Mouse (Mus musculus): ENCODE results near the gene Olfr435. TPM values are rescaled to one million over a fixed set of nuclear protein-coding genes. Genes with fewer than 3 reads are reported as not detected.
"Not testable (repeated sequence)": the region's sequence is repeated elsewhere in the genome, so short reads cannot be mapped to it uniquely, and the experiment has no call there.

Gene Olfr435
- polyA plus RNA-seq, 1 experiment from 2014 or later, result not detected

DNA sequence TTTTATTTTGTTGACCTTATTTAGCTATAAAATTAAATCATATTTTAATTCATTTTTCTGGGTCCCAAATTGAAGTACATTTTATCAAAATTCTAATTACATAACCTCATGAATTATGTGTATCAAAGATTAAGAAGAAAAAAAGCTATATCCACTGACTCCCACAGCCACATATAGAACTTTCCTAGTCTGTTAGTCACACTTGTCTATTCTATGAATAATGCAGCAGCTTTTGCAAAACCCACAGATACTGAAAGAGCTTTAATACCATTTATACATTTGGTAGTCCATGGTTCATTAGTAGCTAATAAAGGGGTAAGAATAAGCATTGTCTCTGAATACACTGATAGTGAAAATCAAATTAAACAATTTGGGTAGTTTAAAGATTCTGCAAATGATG, 5.8 kb downstream of the Olfr435 start:
- no peaks in the 10 kb centered on the region for H3K36me3 ChIP-seq (ENCODE audit: control insufficient read depth, insufficient read depth, low read length)
- no peaks in the 10 kb centered on the region for H3K9me3 ChIP-seq (replicated peaks; ENCODE audit: control insufficient read depth, low read length, poor library complexity, severe bottlenecking)
- H3K27ac ChIP-seq (ENCODE audit: low read length), result no peak overlapping the region
- no peak overlapping the region for H3K4me2 ChIP-seq (ENCODE audit: low read length)
- H3K27me3 ChIP-seq (ENCODE audit: control insufficient read depth, insufficient read depth, low read depth, low read length), result no peaks in the 10 kb centered on the region
- no peaks in the 10 kb centered on the region for H3K4me1 ChIP-seq (ENCODE audit: control insufficient read depth, insufficient read depth, low read length)
- ATAC-seq, result no peak
- H3K9ac ChIP-seq (ENCODE audit: low read depth, low read length), result no peak overlapping the region
- H3K4me3 ChIP-seq (ENCODE audit: low read depth, low read length), result no peak overlapping the region

DNA sequence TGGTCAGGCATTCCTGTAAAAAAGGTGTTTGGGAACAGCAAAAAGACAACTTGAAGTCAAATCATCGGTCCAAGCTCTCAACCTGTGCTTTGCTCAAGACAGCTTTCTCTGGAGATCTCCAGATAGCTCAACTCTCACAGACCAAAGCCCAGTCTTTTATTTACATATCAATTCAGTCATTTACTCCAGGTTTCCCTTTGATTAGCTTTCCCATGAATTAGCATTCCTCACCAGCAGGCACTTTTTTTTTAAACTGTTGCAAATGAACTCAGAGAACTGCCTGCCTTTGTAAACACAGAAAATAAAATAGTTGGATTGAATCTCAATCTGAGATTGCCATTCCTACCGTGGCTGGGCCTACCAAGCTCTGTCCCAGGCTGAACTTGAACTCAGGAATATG, 8.4 kb downstream of the Olfr435 start:
- Histone ChIP-seq H3K4me2 (ENCODE audit: low read length) (no peak overlapping the region), H3K9ac (ENCODE audit: low read depth, low read length) (no peak overlapping the region), H3K4me3 (ENCODE audit: low read depth, low read length) (no peak overlapping the region), H3K9me3 (replicated peaks; ENCODE audit: control insufficient read depth, low read length, poor library complexity, severe bottlenecking) (no peaks in the 10 kb centered on the region), H3K4me1 (ENCODE audit: control insufficient read depth, insufficient read depth, low read length) (no peaks in the 10 kb centered on the region), H3K27me3 (ENCODE audit: control insufficient read depth, insufficient read depth, low read depth, low read length) (no peaks in the 10 kb centered on the region), H3K27ac (ENCODE audit: low read length) (no peak overlapping the region), H3K36me3 (ENCODE audit: control insufficient read depth, insufficient read depth, low read length) (no peaks in the 10 kb centered on the region)
- 33% methylated on average over 2 of the region's 2 CpGs for WGBS
- no peak for ATAC-seq

DNA sequence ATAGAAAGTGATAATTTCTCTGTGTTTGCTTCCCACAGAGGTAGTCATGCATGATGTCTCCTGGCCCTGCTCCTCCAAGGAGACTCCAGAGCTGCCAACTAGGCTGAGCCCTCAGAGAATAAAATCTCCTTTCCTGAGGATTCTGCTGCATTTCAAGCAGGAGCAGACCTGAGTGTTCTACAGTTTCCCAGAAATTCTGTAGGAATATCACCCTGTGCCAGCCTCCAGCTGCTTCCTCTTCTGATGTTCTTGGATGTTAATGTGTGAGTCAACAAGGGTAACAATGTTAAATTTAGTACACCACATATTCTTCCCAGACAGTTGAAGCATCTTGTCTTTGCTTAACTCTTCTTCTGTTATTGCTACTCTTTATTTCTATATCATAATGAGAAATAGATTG, 15.9 kb downstream of the Olfr435 start, which contains the start of gene Olfr434:
Gene Olfr434, plus strand, starts transcription at position 149 of the 400 bp plus-strand sequence.
- not testable (repeated sequence) for H3K36me3 ChIP-seq (ENCODE audit: control insufficient read depth, insufficient read depth, low read length); H3K27ac ChIP-seq (ENCODE audit: low read length); H3K9me3 ChIP-seq (replicated peaks; ENCODE audit: control insufficient read depth, low read length, poor library complexity, severe bottlenecking); H3K4me3 ChIP-seq (ENCODE audit: low read depth, low read length); H3K4me1 ChIP-seq (ENCODE audit: control insufficient read depth, insufficient read depth, low read length); H3K27me3 ChIP-seq (ENCODE audit: control insufficient read depth, insufficient read depth, low read depth, low read length); ATAC-seq; H3K4me2 ChIP-seq (ENCODE audit: low read length); H3K9ac ChIP-seq (ENCODE audit: low read depth, low read length)

DNA sequence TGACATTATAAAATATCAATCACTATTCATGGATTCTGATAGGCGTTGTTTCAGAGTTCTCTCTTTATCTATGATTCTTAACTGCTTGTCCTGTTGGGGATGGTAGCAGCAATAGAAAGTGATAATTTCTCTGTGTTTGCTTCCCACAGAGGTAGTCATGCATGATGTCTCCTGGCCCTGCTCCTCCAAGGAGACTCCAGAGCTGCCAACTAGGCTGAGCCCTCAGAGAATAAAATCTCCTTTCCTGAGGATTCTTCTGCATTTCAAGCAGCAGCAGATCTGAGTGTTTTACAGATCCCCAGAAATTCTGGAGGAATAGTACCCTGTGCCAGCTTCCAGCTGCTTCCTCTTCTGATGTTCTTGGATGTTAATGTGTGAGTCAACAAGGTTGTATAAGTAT, 34.3 kb downstream of the Olfr435 start, which contains the start of gene Olfr47:
Gene Olfr47, plus strand, starts transcription at position 275 of the 400 bp plus-strand sequence.
- 97% methylated on average over 1 of the region's 1 CpGs for WGBS
- H3K4me2 ChIP-seq (ENCODE audit: low read length); H3K27ac ChIP-seq (ENCODE audit: low read length); H3K4me3 ChIP-seq (ENCODE audit: low read depth, low read length); H3K27me3 ChIP-seq (ENCODE audit: control insufficient read depth, insufficient read depth, low read depth, low read length); H3K4me1 ChIP-seq (ENCODE audit: control insufficient read depth, insufficient read depth, low read length); ATAC-seq; H3K9ac ChIP-seq (ENCODE audit: low read depth, low read length); H3K36me3 ChIP-seq (ENCODE audit: control insufficient read depth, insufficient read depth, low read length); H3K9me3 ChIP-seq (replicated peaks; ENCODE audit: control insufficient read depth, low read length, poor library complexity, severe bottlenecking): not testable (repeated sequence)

DNA sequence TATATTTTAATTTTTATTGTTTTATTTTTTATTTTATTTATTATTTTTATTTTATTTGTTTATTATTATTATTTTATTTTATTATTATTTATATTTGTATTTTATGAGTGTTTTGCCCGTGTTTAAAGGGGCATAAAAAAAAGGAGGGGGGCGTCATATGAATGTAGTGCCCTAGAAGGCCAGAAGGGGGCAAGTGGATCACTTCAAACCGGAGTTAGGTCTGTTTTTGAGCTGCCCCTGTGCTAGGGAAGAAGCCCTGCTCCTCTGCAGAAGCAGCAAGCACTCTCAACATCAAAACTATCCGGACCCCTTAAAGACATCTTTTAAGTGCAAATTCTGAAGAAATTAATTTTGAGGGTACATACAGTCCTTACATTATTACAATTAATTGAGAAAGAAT, 45.1 kb downstream of the Olfr435 start:
- H3K4me3 ChIP-seq (ENCODE audit: low read depth, low read length), result no peak overlapping the region
- WGBS, result 11% methylated on average over 4 of the region's 4 CpGs
- H3K9me3 ChIP-seq (replicated peaks; ENCODE audit: control insufficient read depth, low read length, poor library complexity, severe bottlenecking), result no peaks in the 10 kb centered on the region
- no peak for ATAC-seq
- H3K36me3 ChIP-seq (ENCODE audit: control insufficient read depth, insufficient read depth, low read length), result no peaks in the 10 kb centered on the region
- H3K9ac ChIP-seq (ENCODE audit: low read depth, low read length), result no peak overlapping the region
- H3K4me1 ChIP-seq (ENCODE audit: control insufficient read depth, insufficient read depth, low read length), result no peaks in the 10 kb centered on the region
- no peak overlapping the region for H3K4me2 ChIP-seq (ENCODE audit: low read length)
- H3K27ac ChIP-seq (ENCODE audit: low read length), result no peak overlapping the region
- H3K27me3 ChIP-seq (ENCODE audit: control insufficient read depth, insufficient read depth, low read depth, low read length), result no peaks in the 10 kb centered on the region

DNA sequence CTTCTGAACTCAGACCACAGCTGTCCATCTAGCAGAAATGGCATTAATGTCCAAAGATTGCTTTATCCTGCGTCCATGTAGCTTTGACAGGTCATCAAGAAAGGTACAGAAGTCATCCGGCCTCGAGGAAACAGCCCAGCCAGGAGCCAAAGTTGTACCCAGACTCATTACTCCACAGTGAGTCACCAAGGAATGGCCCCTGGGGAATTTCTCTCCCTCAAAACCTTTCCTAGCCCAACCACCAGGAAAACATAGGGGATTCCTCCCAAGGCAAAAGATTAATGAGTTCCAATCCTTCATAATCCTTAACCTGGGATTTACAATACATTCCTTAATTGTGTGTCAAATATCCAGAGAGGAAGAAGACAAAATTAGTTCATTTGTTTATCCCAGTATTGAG, 50.5 kb downstream of the Olfr435 start:
- 78% methylated on average over 3 of the region's 3 CpGs for WGBS
- H3K4me2 ChIP-seq (ENCODE audit: low read length), result no peak overlapping the region
- H3K4me1 ChIP-seq (ENCODE audit: control insufficient read depth, insufficient read depth, low read length), result no peaks in the 10 kb centered on the region
- no peak overlapping the region for H3K4me3 ChIP-seq (ENCODE audit: low read depth, low read length)
- H3K36me3 ChIP-seq (ENCODE audit: control insufficient read depth, insufficient read depth, low read length), result no peaks in the 10 kb centered on the region
- H3K9me3 ChIP-seq (replicated peaks; ENCODE audit: control insufficient read depth, low read length, poor library complexity, severe bottlenecking), result no peaks in the 10 kb centered on the region
- no peak overlapping the region for H3K9ac ChIP-seq (ENCODE audit: low read depth, low read length)
- no peak for ATAC-seq
- H3K27ac ChIP-seq (ENCODE audit: low read length), result no peak overlapping the region
- no peaks in the 10 kb centered on the region for H3K27me3 ChIP-seq (ENCODE audit: control insufficient read depth, insufficient read depth, low read depth, low read length)

DNA sequence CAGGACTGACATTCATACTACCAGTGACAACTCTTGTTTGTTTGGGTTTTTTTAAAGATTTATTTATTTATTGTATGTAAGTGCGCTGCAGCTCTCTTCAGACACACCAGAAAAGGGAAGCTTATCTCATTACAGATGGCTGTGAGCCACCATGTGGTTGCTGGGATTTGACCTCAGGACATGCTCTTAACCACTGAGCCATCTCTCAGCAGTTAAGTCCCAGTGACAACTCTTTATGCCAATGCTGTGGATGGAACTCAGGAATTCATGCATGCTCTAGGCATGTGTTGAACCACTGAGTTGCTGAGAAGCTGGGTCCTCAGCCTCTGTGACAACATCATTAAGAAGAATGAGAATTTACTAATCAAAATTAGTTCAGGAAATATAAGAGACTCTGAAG, 56.0 kb downstream of the Olfr435 start:
- no peaks in the 10 kb centered on the region for H3K9me3 ChIP-seq (replicated peaks; ENCODE audit: control insufficient read depth, low read length, poor library complexity, severe bottlenecking)
- H3K4me2 ChIP-seq (ENCODE audit: low read length), result no peak overlapping the region
- no peaks in the 10 kb centered on the region for H3K36me3 ChIP-seq (ENCODE audit: control insufficient read depth, insufficient read depth, low read length)
- no peaks in the 10 kb centered on the region for H3K4me1 ChIP-seq (ENCODE audit: control insufficient read depth, insufficient read depth, low read length)
- WGBS, result 92% methylated on average over 1 of the region's 1 CpGs
- no peak overlapping the region for H3K4me3 ChIP-seq (ENCODE audit: low read depth, low read length)
- no peak for ATAC-seq
- H3K9ac ChIP-seq (ENCODE audit: low read depth, low read length), result no peak overlapping the region
- H3K27me3 ChIP-seq (ENCODE audit: control insufficient read depth, insufficient read depth, low read depth, low read length), result no peaks in the 10 kb centered on the region
- H3K27ac ChIP-seq (ENCODE audit: low read length), result no peak overlapping the region

Other genes starting within 250 kb of the Olfr435 start
- gene Olfr444, start 248.1 kb upstream of the Olfr435 start, polyA plus RNA-seq (2015; fragmentation: Nextera tagmentation; extraction: Ambion mirVana), result not detected in 2 replicates
- gene Olfr441, start 90.8 kb upstream of the Olfr435 start, polyA plus RNA-seq (2015; fragmentation: Nextera tagmentation; extraction: Ambion mirVana), result not detected in 2 replicates
- gene Olfr237-ps1, start 50.6 kb upstream of the Olfr435 start, polyA plus RNA-seq (2015; fragmentation: Nextera tagmentation; extraction: Ambion mirVana), result not detected in 2 replicates
- 0.06 TPM in 1 of 2 replicates, not detected in the other for gene Olfr437, start 33.9 kb upstream of the Olfr435 start, polyA plus RNA-seq (2015; fragmentation: Nextera tagmentation; extraction: Ambion mirVana)
- gene Olfr13, start 25.0 kb upstream of the Olfr435 start, polyA plus RNA-seq (2015; fragmentation: Nextera tagmentation; extraction: Ambion mirVana), result not detected in 2 replicates
- gene Olfr434, start 15.9 kb downstream of the Olfr435 start, polyA plus RNA-seq (2015; fragmentation: Nextera tagmentation; extraction: Ambion mirVana), result not detected in 2 replicates
- not detected in 2 replicates for gene Olfr47, start 34.4 kb downstream of the Olfr435 start, polyA plus RNA-seq (2015; fragmentation: Nextera tagmentation; extraction: Ambion mirVana)
- 2.4 and 2.5 TPM in 2 replicates for gene Arhgef5, start 68.4 kb downstream of the Olfr435 start, polyA plus RNA-seq (2015; fragmentation: Nextera tagmentation; extraction: Ambion mirVana)
- gene Nobox, start 112.4 kb downstream of the Olfr435 start, polyA plus RNA-seq (2015; fragmentation: Nextera tagmentation; extraction: Ambion mirVana), result not detected in 2 replicates